Mouse (Mus musculus) macrophage (primary cell): ENCODE measurements around the gene Rassf1. TPM values are rescaled to one million over a fixed set of nuclear protein-coding genes. Genes with fewer than 3 reads are reported as not detected.

Experiments
- H3K27ac ChIP-seq: fragments of 350-480 bp; formaldehyde crosslinking; 2 replicates; pipeline ENCODE4 v1.9.0; 2021
- H3K36me3 ChIP-seq: fragments of 350-480 bp; formaldehyde crosslinking; 2 replicates; pipeline ENCODE4 v1.9.0; 2021; ENCODE audit errors: inconsistent target
- H3K4me3 ChIP-seq: fragments of 350-480 bp; formaldehyde crosslinking; 2 replicates; pipeline ENCODE4 v1.9.0; 2021; ENCODE audit errors: inconsistent target
- H3K79me2 ChIP-seq: fragments of 350-480 bp; formaldehyde crosslinking; 2 replicates; pipeline ENCODE4 v1.9.0; 2021; ENCODE audit errors: inconsistent target
- WGBS: methylation state at CpG from one replicate; pipeline ENCODE4 v1.1.7; 2026; ENCODE audit warnings: inconsistent platforms; ENCODE audit not compliant: missing documents; 5-methylcytosine and 5-hydroxymethylcytosine counted together
- polyA plus RNA-seq: library from polyadenylated mRNA; stranded (reverse); fragments of 250-400 nt; gene quantifications from 3 replicates; pipeline ENCODE4 v1.2.4, GENCODE M21; 2018; ENCODE audit warnings: inconsistent platforms

Gene Rassf1
- polyA plus RNA-seq, 1 experiment from 2014 or later, result 23.0 TPM

DNA sequence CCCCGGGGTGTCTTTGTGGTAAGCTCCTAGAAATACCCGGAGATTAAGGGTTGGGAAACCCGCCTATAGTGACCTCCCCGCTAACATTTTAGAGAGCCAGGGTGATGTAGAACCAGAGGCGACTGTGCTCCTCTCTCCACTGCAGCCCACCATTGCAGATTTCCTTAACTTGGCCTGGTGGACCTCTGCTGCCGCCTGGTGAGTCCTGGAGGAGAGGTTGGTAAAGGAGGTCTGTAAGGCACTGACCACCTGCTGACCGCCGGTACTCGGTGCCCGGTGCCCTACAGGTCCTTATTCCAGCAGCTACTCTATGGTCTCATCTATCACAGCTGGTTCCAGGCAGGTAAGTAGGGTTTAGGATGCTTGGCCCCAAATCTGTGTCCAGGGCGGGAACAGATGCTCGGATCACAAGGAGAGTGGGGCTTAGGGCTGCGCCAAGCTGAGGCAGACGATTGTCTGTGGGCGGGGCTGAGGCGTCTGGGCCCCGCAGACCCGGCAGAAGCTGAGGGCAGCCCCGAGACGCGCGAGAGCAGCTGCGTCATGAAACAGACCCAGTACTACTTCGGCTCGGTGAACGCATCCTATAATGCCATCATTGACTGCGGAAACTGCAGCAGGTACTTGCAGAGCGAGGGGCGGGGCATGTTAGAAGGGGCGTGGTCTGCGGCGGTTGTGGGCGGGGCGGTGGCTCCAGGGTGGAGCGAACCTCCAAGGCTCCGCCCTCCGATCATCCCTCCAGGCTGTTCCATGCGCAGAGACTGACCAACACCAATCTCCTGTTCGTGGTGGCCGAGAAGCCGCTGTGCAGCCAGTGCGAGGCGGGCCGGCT lies 24.9 kb upstream of the Rassf1 start:
- no peaks in the 10 kb centered on the region for H3K36me3 ChIP-seq
- whole genome bisulfite sequencing, result 12% methylated on average over 44 of the region's 44 CpGs
- H3K79me2 ChIP-seq, result no peaks in the 10 kb centered on the region
- H3K4me3 ChIP-seq, result no peak overlapping the region
- no peak overlapping the region for H3K27ac ChIP-seq

GRCm38 (mm10) chr9:107533791-107534407 lies 17.5 kb upstream of the Rassf1 start, which contains the start of gene Tmem115:
Gene Tmem115, plus strand, starts transcription at chr9:107533945.
- WGBS, result under 1% methylated on average over 47 of the region's 48 CpGs
- H3K36me3 ChIP-seq, result peaks cover 17% of the 10 kb centered on the region
- H3K4me3 ChIP-seq, result peak within 1 kb of the TSS; percentile 75
- H3K79me2 ChIP-seq, result peaks cover 43% of the 10 kb centered on the region
- peak within 1 kb of the TSS; percentile 57 for H3K27ac ChIP-seq

DNA sequence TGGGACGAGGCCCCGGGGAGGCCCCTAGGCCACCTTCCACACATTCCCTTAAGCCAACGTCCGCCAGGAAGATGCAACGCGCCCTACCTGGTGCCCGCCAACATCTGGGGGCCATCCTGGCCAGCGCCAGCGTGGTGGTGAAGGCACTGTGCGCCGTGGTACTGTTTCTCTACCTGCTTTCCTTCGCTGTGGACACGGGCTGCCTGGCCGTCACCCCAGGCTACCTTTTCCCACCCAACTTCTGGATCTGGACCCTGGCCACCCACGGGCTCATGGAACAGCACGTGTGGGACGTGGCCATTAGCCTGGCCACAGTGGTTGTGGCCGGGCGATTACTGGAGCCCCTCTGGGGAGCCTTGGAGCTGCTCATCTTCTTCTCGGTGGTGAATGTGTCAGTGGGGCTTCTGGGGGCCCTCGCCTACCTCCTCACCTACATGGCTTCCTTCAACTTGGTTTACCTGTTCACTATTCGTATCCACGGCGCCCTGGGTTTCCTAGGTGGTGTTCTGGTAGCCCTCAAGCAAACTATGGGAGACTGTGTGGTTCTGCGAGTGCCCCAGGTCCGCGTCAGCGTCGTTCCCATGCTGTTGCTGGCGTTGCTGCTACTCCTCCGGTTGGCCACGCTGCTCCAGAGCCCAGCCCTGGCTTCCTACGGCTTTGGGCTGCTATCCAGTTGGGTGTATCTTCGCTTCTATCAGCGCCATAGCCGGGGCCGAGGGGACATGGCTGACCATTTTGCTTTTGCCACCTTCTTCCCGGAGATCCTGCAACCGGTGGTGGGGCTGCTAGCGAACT lies 16.8 kb upstream of the Rassf1 start:
- peak overlapping the region; percentile 75 for H3K4me3 ChIP-seq
- H3K27ac ChIP-seq, result peak overlapping the region; percentile 57
- 2% methylated on average over 40 of the region's 40 CpGs for WGBS
- peaks cover 23% of the 10 kb centered on the region for H3K36me3 ChIP-seq
- H3K79me2 ChIP-seq, result peaks cover 43% of the 10 kb centered on the region

- peaks cover 43% of the 10 kb centered on the region for H3K79me2 ChIP-seq
- 99% methylated on average over 7 of the region's 7 CpGs for WGBS
- peaks cover 26% of the 10 kb centered on the region for H3K36me3 ChIP-seq
- H3K27ac ChIP-seq, result no peak overlapping the region
- H3K4me3 ChIP-seq, result no peak overlapping the region
These were observed 13.1 kb upstream of the Rassf1 start for GRCm38 (mm10) chr9:107538231-107538630.

GRCm38 (mm10) chr9:107538711-107539110 lies 12.6 kb upstream of the Rassf1 start:
- WGBS, result 89% methylated on average over 3 of the region's 3 CpGs
- Histone ChIP-seq H3K27ac (no peak overlapping the region), H3K36me3 (peaks cover 27% of the 10 kb centered on the region)

GRCm38 (mm10) chr9:107539940-107540339 lies 11.4 kb upstream of the Rassf1 start:
- WGBS, result over 99% methylated on average over 8 of the region's 8 CpGs
- no peak overlapping the region for H3K27ac ChIP-seq
- H3K79me2 ChIP-seq, result peaks cover 34% of the 10 kb centered on the region
- H3K36me3 ChIP-seq, result peaks cover 39% of the 10 kb centered on the region
- H3K4me3 ChIP-seq, result no peak overlapping the region

More at GRCm38 (mm10) chr9:107538711-107539110, 12.6 kb upstream of the Rassf1 start:
- Histone ChIP-seq H3K79me2 (peaks cover 43% of the 10 kb centered on the region), H3K4me3 (no peak overlapping the region)

DNA sequence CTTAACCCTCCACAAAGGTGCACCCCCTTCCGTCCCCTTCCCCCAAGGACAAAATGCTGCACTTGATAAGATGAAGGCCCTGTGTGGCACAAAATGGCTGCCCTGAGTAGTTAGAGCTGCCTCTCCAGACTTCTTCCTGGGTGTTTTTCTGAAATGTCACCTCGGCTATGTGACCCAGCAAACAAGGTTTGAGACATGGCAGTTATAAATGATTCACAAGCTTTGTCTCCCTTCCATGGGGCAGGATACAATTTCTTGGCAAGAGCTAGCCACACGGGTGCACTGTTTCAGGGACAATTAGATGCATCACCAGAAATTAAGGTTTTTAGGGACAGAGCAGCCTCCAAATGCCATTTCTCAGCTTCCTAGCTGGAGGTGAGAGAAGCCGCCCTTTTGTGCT lies 10.9 kb upstream of the Rassf1 start:
- Histone ChIP-seq H3K36me3 (peaks cover 41% of the 10 kb centered on the region), H3K4me3 (no peak overlapping the region), H3K27ac (no peak overlapping the region), H3K79me2 (peaks cover 30% of the 10 kb centered on the region)
- WGBS, result 89% methylated on average over 4 of the region's 4 CpGs

GRCm38 (mm10) chr9:107541005-107541404 lies 10.3 kb upstream of the Rassf1 start:
- Histone ChIP-seq H3K4me3 (peak overlapping the region; percentile 78; the same call in 1 of the 2 replicates), H3K79me2 (peaks cover 24% of the 10 kb centered on the region), H3K27ac (no peak overlapping the region), H3K36me3 (peaks cover 41% of the 10 kb centered on the region)
- 75% methylated on average over 9 of the region's 10 CpGs for WGBS

DNA sequence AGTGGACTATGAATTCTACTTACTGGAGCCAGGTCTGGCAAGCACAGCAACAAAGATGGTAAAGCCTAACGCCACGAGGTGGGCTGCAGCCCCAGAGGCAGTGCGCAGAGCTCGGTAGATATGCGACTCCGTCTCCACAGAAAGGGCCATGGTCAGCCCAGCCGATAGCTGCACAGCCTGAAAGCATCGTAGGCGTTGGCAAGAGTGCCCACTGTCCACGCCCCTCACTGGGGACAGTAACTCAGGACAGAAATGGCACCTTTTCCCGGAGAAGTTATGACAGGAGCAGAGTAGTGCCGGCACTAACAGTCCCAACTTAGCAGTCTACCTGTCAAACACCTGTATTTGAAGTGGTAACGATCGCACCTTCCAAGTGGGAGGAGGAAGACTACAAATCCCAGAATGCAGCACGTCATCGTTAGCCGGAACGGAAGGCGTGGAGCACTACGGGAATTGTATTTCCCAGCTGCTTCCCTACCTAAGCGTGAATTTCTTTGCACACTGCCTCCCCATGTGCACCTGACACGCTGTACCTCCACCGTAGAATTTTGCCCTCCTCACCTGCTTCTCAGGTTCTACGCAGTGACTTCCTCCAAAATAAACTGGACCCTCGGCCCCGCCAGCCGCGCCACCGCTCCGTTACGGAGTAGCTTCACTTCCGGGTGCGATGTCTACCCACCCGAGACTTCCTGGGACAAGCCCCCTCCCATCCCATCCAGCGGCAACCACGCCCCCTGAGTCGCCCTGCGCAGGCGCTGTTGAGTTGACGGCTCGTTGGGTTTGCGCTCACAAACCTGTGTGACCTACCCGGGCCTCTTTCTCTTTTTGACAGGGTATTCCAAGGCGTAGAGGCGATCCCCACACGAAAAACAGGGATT lies 9.6 kb upstream of the Rassf1 start, which contains the start of the genes Cyb561d2 and Nprl2:
Gene Cyb561d2 (minus strand): TSS at position 720 of the 878 bp plus-strand sequence.
Gene Nprl2 (plus strand): TSS at position 753 of the 878 bp plus-strand sequence.
- peaks cover 41% of the 10 kb centered on the region for H3K36me3 ChIP-seq
- H3K79me2 ChIP-seq, result peaks cover 17% of the 10 kb centered on the region
- 1% methylated on average over 46 of the region's 46 CpGs for WGBS
- H3K27ac ChIP-seq, result peak within 1 kb of the TSS; percentile 72
- H3K4me3 ChIP-seq, result peak within 1 kb of the TSS; percentile 78

GRCm38 (mm10) chr9:107542352-107542686 lies 9.0 kb upstream of the Rassf1 start:
- Histone ChIP-seq H3K4me3 (peak overlapping the region; percentile 78), H3K79me2 (peaks cover 11% of the 10 kb centered on the region), H3K36me3 (peaks cover 40% of the 10 kb centered on the region), H3K27ac (peak overlapping the region; percentile 72)
- 2% methylated on average over 11 of the region's 11 CpGs for WGBS

GRCm38 (mm10) chr9:107542721-107543120 lies 8.6 kb upstream of the Rassf1 start:
- WGBS, result 66% methylated on average over 7 of the region's 8 CpGs

GRCm38 (mm10) chr9:107543299-107543698 lies 8.1 kb upstream of the Rassf1 start:
- WGBS, result 95% methylated on average over 11 of the region's 11 CpGs
- H3K4me3 ChIP-seq, result no peak overlapping the region
- peaks cover 30% of the 10 kb centered on the region for H3K36me3 ChIP-seq
- peaks cover under 1% of the 10 kb centered on the region; the same call in 1 of the 2 replicates for H3K79me2 ChIP-seq
- no peak overlapping the region for H3K27ac ChIP-seq

More at GRCm38 (mm10) chr9:107542721-107543120, 8.6 kb upstream of the Rassf1 start:
- H3K79me2 ChIP-seq, result peaks cover 7% of the 10 kb centered on the region; the same call in 1 of the 2 replicates
- peak overlapping the region; percentile 78 for H3K4me3 ChIP-seq
- peak overlapping the region; percentile 72; the same call in 1 of the 2 replicates for H3K27ac ChIP-seq
- H3K36me3 ChIP-seq, result peaks cover 36% of the 10 kb centered on the region

GRCm38 (mm10) chr9:107544196-107544700 lies 7.1 kb upstream of the Rassf1 start:
- H3K4me3 ChIP-seq, result no peak overlapping the region
- H3K79me2 ChIP-seq, result no peaks in the 10 kb centered on the region; the same call in 1 of the 2 replicates
- 95% methylated on average over 17 of the region's 17 CpGs for WGBS
- H3K27ac ChIP-seq, result no peak overlapping the region
- peaks cover 22% of the 10 kb centered on the region for H3K36me3 ChIP-seq
